Mouse (Mus musculus) CD4-positive, CD25-positive, alpha-beta regulatory T cell, adult 4 months (primary cell): Measurements from ENCODE around the gene Fcnb. TPM values are rescaled to one million over a fixed set of nuclear protein-coding genes. Genes with fewer than 3 reads are reported as not detected.

Source experiments
- ATAC-seq: one replicate; pipeline ENCODE4 v1.8.0; 2017
- polyA plus RNA-seq, 2 experiments: library from polyadenylated mRNA; unstranded; fragments of 100-300 nt; shearing (Covaris generic); gene quantifications; one replicate each; pipeline ENCODE4 v1.2.1; 2017

Fcnb gene
- polyA plus RNA-seq, 2 experiments from 2014 or later: not detected

- no peak for ATAC-seq
Observed at GRCm38 (mm10) chr2:28075616-28076187, 9.0 kb downstream of the Fcnb start.

DNA sequence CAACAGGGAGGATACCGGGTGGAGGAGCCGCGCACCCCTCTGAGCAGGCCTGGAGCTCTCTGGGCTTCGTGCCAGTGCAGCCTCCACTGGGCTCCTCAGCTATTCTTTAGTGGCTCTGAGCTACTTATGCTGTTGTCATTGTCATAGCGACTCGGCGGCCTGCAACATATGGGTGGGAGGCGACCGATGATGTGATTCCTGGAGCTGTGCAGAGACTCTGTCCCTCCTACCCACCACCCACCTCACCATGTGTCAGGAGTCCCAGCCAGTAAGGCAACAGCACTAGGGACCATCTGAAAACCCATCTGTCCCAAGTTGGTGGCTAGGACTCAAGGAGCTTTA lies 16.2 kb downstream of the Fcnb start:
- no peak for ATAC-seq

DNA sequence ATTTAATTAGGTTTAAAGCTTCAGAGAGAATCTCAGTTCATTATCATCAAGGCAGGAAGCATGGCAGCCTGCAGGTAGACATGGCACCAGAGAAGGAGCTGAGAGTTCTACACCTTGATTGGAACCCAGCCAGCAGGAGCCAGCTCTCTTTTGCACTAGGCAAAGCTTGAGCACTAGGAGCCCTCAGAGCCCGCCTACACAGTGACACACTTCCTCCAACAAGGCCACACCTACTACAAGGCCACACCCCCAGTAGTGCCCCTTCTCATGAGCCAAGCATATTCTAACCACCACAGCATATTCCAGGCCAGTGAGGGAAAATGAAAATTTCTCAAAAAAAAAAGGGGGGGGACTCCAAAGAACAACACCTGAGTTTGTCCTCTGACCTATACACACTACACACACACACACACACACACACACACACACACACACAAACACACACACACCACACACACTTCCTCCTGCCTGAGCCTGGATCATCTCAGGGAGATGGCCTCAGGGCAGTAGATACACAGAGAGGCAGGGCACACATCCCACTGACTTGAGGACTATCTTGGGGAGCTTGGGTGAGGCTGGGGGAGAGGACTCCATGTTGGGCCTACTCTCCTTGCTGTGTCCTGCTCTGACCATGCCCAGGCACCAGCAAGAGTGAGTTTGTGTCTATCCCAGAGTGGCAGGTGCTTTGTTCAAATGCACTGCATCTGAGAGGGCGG lies 16.7 kb downstream of the Fcnb start:
- ATAC-seq: no peak

DNA sequence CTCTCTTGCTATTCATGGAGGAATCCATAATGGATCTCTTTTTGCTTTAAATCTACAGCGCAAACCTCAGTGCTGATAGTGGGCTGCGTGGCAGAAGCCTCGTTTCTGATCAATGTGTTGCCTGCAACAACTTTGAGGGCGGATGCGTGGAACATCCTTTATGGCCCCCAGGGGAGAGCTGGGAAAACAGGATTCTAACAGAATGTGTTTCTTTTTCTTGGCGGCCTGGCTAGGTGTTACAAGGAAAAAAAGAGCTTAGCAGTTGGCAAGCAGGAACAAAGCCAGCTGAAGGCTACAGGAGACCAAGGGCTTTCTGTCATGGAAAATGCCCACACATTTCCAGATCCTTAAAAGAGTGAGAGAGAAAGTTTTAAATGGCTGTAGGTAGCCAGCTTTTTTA lies 17.5 kb downstream of the Fcnb start:
- no peak for ATAC-seq

- ATAC-seq: no peak
Observed at GRCm38 (mm10) chr2:28066686-28067085, 18.0 kb downstream of the Fcnb start.

GRCm38 (mm10) chr2:28065081-28065651 lies 19.5 kb downstream of the Fcnb start:
- no peak for ATAC-seq

DNA sequence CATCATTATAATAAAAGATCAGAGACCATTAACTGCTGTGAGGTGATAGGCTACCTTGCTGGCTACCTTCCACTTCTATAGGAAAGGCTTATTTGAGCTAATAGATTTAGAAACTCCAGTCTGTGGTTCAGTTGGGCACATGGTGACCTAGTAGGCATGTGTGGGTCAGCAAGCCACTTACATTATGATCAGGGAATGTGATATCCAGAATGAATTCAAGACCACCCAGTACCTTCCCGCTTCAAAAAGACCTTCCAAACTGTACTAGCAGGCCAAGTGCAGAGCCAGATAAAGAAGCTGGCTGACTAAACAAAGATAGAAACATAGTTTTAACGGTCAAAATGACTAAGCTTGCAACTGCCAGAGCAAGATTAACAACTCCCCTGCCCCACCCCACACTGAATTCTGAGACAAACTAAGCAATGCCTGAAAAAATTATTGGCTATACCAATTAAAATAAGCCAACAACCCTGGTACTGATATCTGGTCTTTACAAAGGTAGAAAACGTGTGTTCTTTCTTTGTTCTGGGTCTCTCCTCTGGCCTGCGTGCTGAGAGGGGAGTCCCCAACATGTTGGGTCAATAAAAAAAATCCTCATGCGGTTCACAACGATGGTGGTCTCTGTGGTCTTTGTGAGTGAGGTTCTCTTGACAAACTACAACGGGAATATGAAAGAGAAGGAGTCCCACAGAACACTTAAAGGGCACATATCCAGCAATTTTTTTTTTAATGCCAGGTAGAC lies 20.2 kb downstream of the Fcnb start:
- no peak for ATAC-seq

GRCm38 (mm10) chr2:28063711-28064338 lies 20.9 kb downstream of the Fcnb start:
- ATAC-seq: no peak

DNA sequence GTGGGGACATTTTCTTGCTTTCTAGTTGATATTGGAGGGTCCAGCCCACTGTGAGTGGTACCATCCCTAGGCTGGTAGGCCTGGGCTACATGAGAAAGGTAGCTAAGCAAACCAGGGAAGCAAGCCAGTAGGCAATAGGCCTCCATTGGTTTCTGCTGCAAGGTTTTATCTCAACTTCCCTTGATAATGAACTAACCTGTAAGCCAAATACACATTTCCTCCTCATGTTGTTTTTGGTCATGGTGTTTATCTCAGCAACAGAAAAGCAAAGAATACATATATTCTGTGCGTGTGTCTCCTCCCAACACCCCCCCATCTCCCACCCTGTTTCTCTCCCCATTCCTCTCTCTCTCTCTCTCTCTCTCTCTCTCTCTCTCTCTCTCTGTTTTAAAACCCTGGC lies 24.8 kb downstream of the Fcnb start:
- no peak for ATAC-seq

DNA sequence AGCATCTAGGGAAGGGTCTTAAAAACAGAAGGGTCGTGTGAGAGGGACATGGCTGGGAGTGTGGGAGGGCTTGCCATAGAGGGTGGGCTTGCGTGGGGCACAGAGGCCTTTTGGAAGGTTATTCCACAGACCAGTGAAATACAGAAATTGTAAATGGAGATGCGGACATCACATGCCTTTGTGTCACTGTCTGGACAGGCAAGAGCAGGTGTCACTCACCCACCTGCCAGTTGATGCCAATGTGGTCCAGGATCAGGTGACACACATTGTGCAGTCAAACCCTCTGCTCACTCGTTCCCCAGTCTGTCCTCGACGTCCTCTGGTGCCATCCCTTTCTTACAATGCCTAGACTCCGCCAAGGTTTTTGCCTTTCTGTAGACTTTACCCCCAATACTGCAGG lies 37.6 kb downstream of the Fcnb start:
- no peak for ATAC-seq

GRCm38 (mm10) chr2:28046311-28046710 lies 38.4 kb downstream of the Fcnb start:
- ATAC-seq: no peak

GRCm38 (mm10) chr2:28044920-28045598 lies 39.6 kb downstream of the Fcnb start:
- no peak for ATAC-seq

- no peak for ATAC-seq
Observed at GRCm38 (mm10) chr2:28040466-28040865, 44.2 kb downstream of the Fcnb start.

DNA sequence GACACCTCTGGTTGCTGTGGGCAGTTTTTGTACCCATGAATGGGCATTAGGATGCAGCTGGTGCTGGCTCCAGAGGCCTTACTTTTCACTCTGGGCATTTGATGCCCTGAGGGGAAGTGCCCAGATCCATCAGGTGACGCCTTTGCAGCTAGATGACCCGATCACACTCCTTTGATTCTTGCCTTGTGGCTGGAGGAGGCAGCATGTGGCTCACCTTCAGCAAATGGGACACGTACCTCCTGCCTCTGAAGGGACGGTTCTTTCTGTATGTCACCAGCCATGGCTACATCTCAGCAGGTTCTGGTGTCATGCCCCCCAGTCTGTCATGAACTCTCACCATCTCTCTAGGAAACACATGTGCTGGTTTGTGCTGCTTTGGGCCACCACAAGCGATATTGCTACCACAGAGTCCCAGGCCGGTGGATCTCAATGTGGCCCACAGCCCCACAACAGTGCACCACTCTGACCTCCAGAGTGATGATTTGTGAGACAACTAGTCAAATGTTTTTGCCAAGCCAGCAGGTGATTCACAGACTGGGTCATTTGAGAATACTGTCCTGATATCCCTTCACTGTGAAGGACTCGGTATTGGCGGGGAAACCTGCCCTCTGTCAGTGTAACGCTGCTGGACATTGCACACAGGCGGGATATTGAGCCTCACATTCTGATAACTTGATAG lies 44.9 kb downstream of the Fcnb start:
- no peak for ATAC-seq

- no peak for ATAC-seq
Observed at GRCm38 (mm10) chr2:28038391-28039096, 46.1 kb downstream of the Fcnb start.

- no peak for ATAC-seq
Observed at GRCm38 (mm10) chr2:28037505-28038390, 46.9 kb downstream of the Fcnb start.

GRCm38 (mm10) chr2:28036788-28037187 lies 47.9 kb downstream of the Fcnb start:
- no peak for ATAC-seq

DNA sequence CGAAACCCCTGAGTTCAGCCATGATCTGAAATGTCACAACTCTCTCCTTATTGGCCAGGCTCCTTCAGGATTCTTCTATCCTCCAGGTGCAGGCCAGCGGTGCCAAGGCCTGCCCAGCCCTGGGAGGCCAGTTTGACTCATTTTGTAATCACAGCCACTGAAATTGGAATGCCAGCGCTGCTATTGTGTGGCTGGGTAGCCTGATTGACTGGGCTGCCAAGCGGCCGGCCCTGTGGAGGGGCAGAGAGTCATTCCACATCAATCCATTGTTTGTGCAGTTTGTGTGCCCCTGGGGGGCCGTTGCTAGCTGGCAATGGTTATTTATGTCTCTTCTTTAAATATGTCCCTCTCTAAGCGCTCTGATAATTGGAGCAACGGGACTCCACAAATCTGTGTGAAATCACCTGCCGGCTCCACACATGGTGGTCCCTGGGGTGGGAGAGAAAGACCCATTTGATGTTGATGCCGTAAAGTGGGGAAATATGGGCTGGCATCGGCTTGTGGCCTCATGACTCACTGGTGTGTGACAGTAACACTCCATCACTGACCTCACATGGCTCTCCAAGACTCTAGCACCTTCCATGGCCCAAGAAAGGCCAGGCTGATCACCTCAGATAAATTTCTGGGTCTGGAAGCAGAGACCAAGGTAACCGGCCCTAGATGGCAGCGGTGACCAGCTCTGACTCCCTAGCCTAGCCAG lies 50.5 kb downstream of the Fcnb start:
- ATAC-seq: no peak

- no peak for ATAC-seq
Observed at GRCm38 (mm10) chr2:28032469-28032868, 52.2 kb downstream of the Fcnb start.

- no peak for ATAC-seq
Observed at GRCm38 (mm10) chr2:28031860-28032259, 52.8 kb downstream of the Fcnb start.
